Mouse (Mus musculus): ENCODE measurements at regions not wholly inside any gene's neighbourhood (a gene's known extent, or its start where the extent isn't known, plus 50 kb on each side); places are given as distances from the start of the nearest gene placed in this dataset.

GRCm38 (mm10) chr15:21836110-21836509, 712.7 kb upstream of the Cdh18 start:
- Histone ChIP-seq H3K4me3 (no peak overlapping the region), H3K9me3 (no peaks in the 10 kb centered on the region), H3K27me3 (ENCODE audit: poor library complexity, severe bottlenecking) (no peaks in the 10 kb centered on the region), H3K36me3 (replicated peaks) (no peaks in the 10 kb centered on the region), H3K27ac (no peak overlapping the region), H3K4me1 (no peaks in the 10 kb centered on the region)
- DNase-seq (ENCODE audit: extremely low spot score, low spot score): no peak
- 92% methylated on average over 5 of the region's 5 CpGs for WGBS

- WGBS: 89% methylated on average over 7 of the region's 7 CpGs
- DNase-seq (ENCODE audit: extremely low spot score, low spot score): no peak
- Histone ChIP-seq H3K4me1 (no peaks in the 10 kb centered on the region), H3K27me3 (ENCODE audit: poor library complexity, severe bottlenecking) (no peaks in the 10 kb centered on the region), H3K27ac (no peak overlapping the region), H3K9me3 (peaks cover 19% of the 10 kb centered on the region), H3K4me3 (no peak overlapping the region), H3K36me3 (replicated peaks) (no peaks in the 10 kb centered on the region)
These were observed 690.3 kb upstream of the Cdh18 start for GRCm38 (mm10) chr15:21858540-21858939.

GRCm38 (mm10) chr15:21885181-21885580, 663.6 kb upstream of the Cdh18 start:
- Histone ChIP-seq H3K27ac (no peak overlapping the region), H3K36me3 (replicated peaks) (no peaks in the 10 kb centered on the region), H3K4me1 (no peaks in the 10 kb centered on the region), H3K4me3 (no peak overlapping the region), H3K27me3 (ENCODE audit: poor library complexity, severe bottlenecking) (no peaks in the 10 kb centered on the region), H3K9me3 (no peaks in the 10 kb centered on the region)
- 19% methylated on average over 2 of the region's 2 CpGs for WGBS
- peak; percentile 39 for DNase-seq (ENCODE audit: extremely low spot score, low spot score)
